Mouse (Mus musculus): Measurements from ENCODE around the gene Phf21b. TPM values are rescaled to one million over a fixed set of nuclear protein-coding genes. Genes with fewer than 3 reads are reported as not detected.
"Not testable (repeated sequence)": the region's sequence is repeated elsewhere in the genome, so short reads cannot be mapped to it uniquely, and the experiment has no call there.

Phf21b gene
- total RNA-seq, 2 experiments from 2014 or later, result not detected

- ATAC-seq (replicated peaks; ENCODE audit: low FRiP score, poor library complexity, severe bottlenecking), result no peak
Observed at GRCm38 (mm10) chr15:84793649-84794048, 62.2 kb downstream of the Phf21b start.

GRCm38 (mm10) chr15:84787161-84787560 lies 68.7 kb downstream of the Phf21b start:
- no peak for ATAC-seq (replicated peaks; ENCODE audit: low FRiP score, poor library complexity, severe bottlenecking)

GRCm38 (mm10) chr15:84784812-84785211 lies 71.0 kb downstream of the Phf21b start:
- no peak for ATAC-seq (replicated peaks; ENCODE audit: low FRiP score, poor library complexity, severe bottlenecking)

GRCm38 (mm10) chr15:84778587-84778986 lies 77.3 kb downstream of the Phf21b start:
- ATAC-seq (replicated peaks; ENCODE audit: low FRiP score, poor library complexity, severe bottlenecking), result no peak

- no peak for ATAC-seq (replicated peaks; ENCODE audit: low FRiP score, poor library complexity, severe bottlenecking)
Observed at GRCm38 (mm10) chr15:84775421-84776174, 80.3 kb downstream of the Phf21b start.

GRCm38 (mm10) chr15:84772191-84773111 lies 83.4 kb downstream of the Phf21b start:
- no peak for ATAC-seq (replicated peaks; ENCODE audit: low FRiP score, poor library complexity, severe bottlenecking)

- no peak for ATAC-seq (replicated peaks; ENCODE audit: low FRiP score, poor library complexity, severe bottlenecking)
Observed at GRCm38 (mm10) chr15:84769641-84770341, 86.1 kb downstream of the Phf21b start.

GRCm38 (mm10) chr15:84768531-84768930 lies 87.3 kb downstream of the Phf21b start:
- ATAC-seq (replicated peaks; ENCODE audit: low FRiP score, poor library complexity, severe bottlenecking), result not testable (repeated sequence)

GRCm38 (mm10) chr15:84766621-84767020 lies 89.2 kb downstream of the Phf21b start:
- ATAC-seq (replicated peaks; ENCODE audit: low FRiP score, poor library complexity, severe bottlenecking), result no peak

- no peak for ATAC-seq (replicated peaks; ENCODE audit: low FRiP score, poor library complexity, severe bottlenecking)
Observed at GRCm38 (mm10) chr15:84763423-84763812, 92.4 kb downstream of the Phf21b start.

GRCm38 (mm10) chr15:84762712-84763422 lies 93.0 kb downstream of the Phf21b start:
- ATAC-seq (replicated peaks; ENCODE audit: low FRiP score, poor library complexity, severe bottlenecking), result no peak

GRCm38 (mm10) chr15:84758493-84758892 lies 97.4 kb downstream of the Phf21b start:
- ATAC-seq (replicated peaks; ENCODE audit: low FRiP score, poor library complexity, severe bottlenecking), result 0 out of 2 replicates have a peak, but pooled peaks have one; percentile 36

GRCm38 (mm10) chr15:84756426-84756825 lies 99.4 kb downstream of the Phf21b start:
- no peak for ATAC-seq (replicated peaks; ENCODE audit: low FRiP score, poor library complexity, severe bottlenecking)

- peak; percentile 61; the same call in 1 of the 2 replicates for ATAC-seq (replicated peaks; ENCODE audit: low FRiP score, poor library complexity, severe bottlenecking)
Observed at GRCm38 (mm10) chr15:84754987-84755386, 100.9 kb downstream of the Phf21b start.

GRCm38 (mm10) chr15:84745831-84746230 lies 110.0 kb downstream of the Phf21b start:
- ATAC-seq (replicated peaks; ENCODE audit: low FRiP score, poor library complexity, severe bottlenecking), result no peak

GRCm38 (mm10) chr15:84744308-84744707 lies 111.5 kb downstream of the Phf21b start:
- ATAC-seq (replicated peaks; ENCODE audit: low FRiP score, poor library complexity, severe bottlenecking), result no peak

GRCm38 (mm10) chr15:84743347-84743746 lies 112.5 kb downstream of the Phf21b start:
- ATAC-seq (replicated peaks; ENCODE audit: low FRiP score, poor library complexity, severe bottlenecking), result no peak

- ATAC-seq (replicated peaks; ENCODE audit: low FRiP score, poor library complexity, severe bottlenecking), result no peak
Observed at GRCm38 (mm10) chr15:84741573-84741972, 114.3 kb downstream of the Phf21b start.

- ATAC-seq (replicated peaks; ENCODE audit: low FRiP score, poor library complexity, severe bottlenecking), result no peak
Observed at GRCm38 (mm10) chr15:84738246-84738645, 117.6 kb downstream of the Phf21b start.

- no peak for ATAC-seq (replicated peaks; ENCODE audit: low FRiP score, poor library complexity, severe bottlenecking)
Observed at GRCm38 (mm10) chr15:84736994-84737346, 118.9 kb downstream of the Phf21b start.

Data from erythroid progenitor cell, adult 5-6 weeks (primary cell).